Mouse (Mus musculus) heart, embryonic 13.5 days (tissue): Measurements from ENCODE around the gene Gnrhr. TPM values are rescaled to one million over a fixed set of nuclear protein-coding genes. Genes with fewer than 3 reads are reported as not detected.

Experiments
- ATAC-seq: fragments of 200-750 bp; cut with Nextera tagmentation; 2 replicates; pipeline ENCODE4 v1.8.0; 2017; ENCODE audit warnings: moderate TSS enrichment; ENCODE audit not compliant: insufficient number of reproducible peaks, low FRiP score, low TSS enrichment; ENCODE audit errors: extremely low read depth
- H3K27ac ChIP-seq: fragments of 300-500 bp; sonication (generic); replicated peaks from 2 replicates; pipeline ENCODE4 v1.5.1; 2015; ENCODE audit warnings: moderate library complexity, mild to moderate bottlenecking, inconsistent platforms
- H3K27me3 ChIP-seq: fragments of 300-500 bp; sonication (generic); replicated peaks from 2 replicates; pipeline ENCODE4 v1.6.1; 2015; ENCODE audit warnings: mild to moderate bottlenecking, inconsistent platforms
- H3K36me3 ChIP-seq: fragments of 300-500 bp; sonication (generic); 2 replicates; pipeline ENCODE4 v1.6.1; 2015; ENCODE audit warnings: mild to moderate bottlenecking, inconsistent platforms
- H3K4me1 ChIP-seq: fragments of 300-500 bp; sonication (generic); 2 replicates; pipeline ENCODE4 v1.6.1; 2015; ENCODE audit warnings: inconsistent platforms
- H3K4me2 ChIP-seq: fragments of 300-500 bp; sonication (generic); 2 replicates; pipeline ENCODE4 v1.6.1; 2015; ENCODE audit warnings: inconsistent platforms, mild to moderate bottlenecking, moderate library complexity
- H3K4me3 ChIP-seq: fragments of 300-500 bp; sonication (generic); 2 replicates; pipeline ENCODE4 v1.5.1; 2015; ENCODE audit warnings: moderate library complexity, mild to moderate bottlenecking, inconsistent platforms
- H3K9ac ChIP-seq: fragments of 300-500 bp; sonication (generic); 2 replicates; pipeline ENCODE4 v1.6.1; 2015; ENCODE audit warnings: inconsistent platforms, mild to moderate bottlenecking, moderate library complexity
- H3K9me3 ChIP-seq: fragments of 300-500 bp; sonication (generic); 2 replicates; pipeline ENCODE4 v1.6.1; 2016; ENCODE audit warnings: inconsistent platforms
- WGBS: fragments of 180-500 bp; shearing (Covaris S2); methylation state at CpG from one replicate; pipeline ENCODE4 v1.1.7; 2015; ENCODE audit warnings: mixed read lengths; 5-methylcytosine and 5-hydroxymethylcytosine counted together
- polyA plus RNA-seq: library from polyadenylated mRNA; unstranded; fragments of >200 nt; fragmentation: Nextera tagmentation; extraction: Ambion mirVana; gene quantifications from 2 replicates; pipeline ENCODE4 v1.2.1, GENCODE M21; 2015

Gnrhr gene
- polyA plus RNA-seq, 1 experiment from 2014 or later = not detected

DNA sequence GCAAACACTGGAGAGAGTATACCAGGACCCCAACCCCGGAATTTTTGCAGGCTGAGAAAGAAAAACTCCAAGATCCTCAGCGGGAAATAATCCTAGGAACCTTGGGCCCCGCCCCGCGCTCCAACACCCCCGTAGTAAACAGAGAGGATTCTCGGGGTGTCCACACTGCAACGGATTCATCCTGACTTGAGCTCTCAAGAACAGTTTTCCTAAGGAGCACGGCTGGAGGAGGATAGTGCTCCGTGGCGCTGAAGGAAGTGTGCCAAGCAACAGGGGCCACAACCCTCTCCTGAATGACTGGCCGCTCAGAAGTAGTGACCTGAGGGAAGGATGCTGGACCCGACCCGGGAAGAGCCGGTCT lies 25.6 kb downstream of the Gnrhr start:
- Histone ChIP-seq H3K27me3 (no peaks in the 10 kb centered on the region), H3K4me1 (peaks cover 10% of the 10 kb centered on the region), H3K4me3 (peak overlapping the region; percentile 94), H3K9me3 (no peaks in the 10 kb centered on the region), H3K9ac (peak overlapping the region; percentile 92), H3K36me3 (peaks cover 20% of the 10 kb centered on the region), H3K27ac (peak overlapping the region; percentile 96), H3K4me2 (peak overlapping the region; percentile 94)
- under 1% methylated on average over 15 of the region's 15 CpGs for WGBS
- ATAC-seq = no peak

Other genes with a start within 250 kb of the Gnrhr start
- 22.5 and 24.3 TPM in 2 replicates for gene Cenpc1, start 132.3 kb downstream of the Gnrhr start, polyA plus RNA-seq
- 0.10 and 0.32 TPM in 2 replicates for gene Stap1, start 126.2 kb downstream of the Gnrhr start, polyA plus RNA-seq
- 7.3 and 7.5 TPM in 2 replicates for gene Uba6, start 25.1 kb downstream of the Gnrhr start, polyA plus RNA-seq
- gene Tmprss11c, start 91.4 kb upstream of the Gnrhr start, polyA plus RNA-seq = not detected in 2 replicates
- gene Tmprss11d, start 175.5 kb upstream of the Gnrhr start, polyA plus RNA-seq = not detected in 2 replicates